Mouse (Mus musculus) C2C12 (cell line): ENCODE measurements around the gene Tubgcp2.

Source experiments
- CEBPB ChIP-seq: IDR thresholded peaks from one replicate; pipeline ENCODE4 v1.6.1; 2011; ENCODE audit warnings: low read depth, mild to moderate bottlenecking, control low read depth, moderate library complexity
- CTCF ChIP-seq: IDR thresholded peaks from one replicate; pipeline ENCODE4 v1.5.1; 2011; ENCODE audit not compliant: control insufficient read depth, insufficient read depth, insufficient read length
- FOSL1 ChIP-seq: IDR thresholded peaks from one replicate; pipeline ENCODE4 v1.8.0; 2011; ENCODE audit warnings: mild to moderate bottlenecking, low read length; ENCODE audit not compliant: poor library complexity, insufficient read depth, severe bottlenecking
- MAX ChIP-seq: IDR thresholded peaks from one replicate; pipeline ENCODE4 v1.6.1; 2011; ENCODE audit warnings: mild to moderate bottlenecking, control low read depth
- MYOD1 ChIP-seq: IDR thresholded peaks from one replicate; pipeline ENCODE4 v1.6.1; 2011; ENCODE audit warnings: low read depth; ENCODE audit not compliant: control insufficient read depth, insufficient read length
- USF1 ChIP-seq: IDR thresholded peaks from one replicate; pipeline ENCODE4 v1.6.1; 2011; ENCODE audit warnings: low read depth, mild to moderate bottlenecking, control low read depth, moderate library complexity

DNA sequence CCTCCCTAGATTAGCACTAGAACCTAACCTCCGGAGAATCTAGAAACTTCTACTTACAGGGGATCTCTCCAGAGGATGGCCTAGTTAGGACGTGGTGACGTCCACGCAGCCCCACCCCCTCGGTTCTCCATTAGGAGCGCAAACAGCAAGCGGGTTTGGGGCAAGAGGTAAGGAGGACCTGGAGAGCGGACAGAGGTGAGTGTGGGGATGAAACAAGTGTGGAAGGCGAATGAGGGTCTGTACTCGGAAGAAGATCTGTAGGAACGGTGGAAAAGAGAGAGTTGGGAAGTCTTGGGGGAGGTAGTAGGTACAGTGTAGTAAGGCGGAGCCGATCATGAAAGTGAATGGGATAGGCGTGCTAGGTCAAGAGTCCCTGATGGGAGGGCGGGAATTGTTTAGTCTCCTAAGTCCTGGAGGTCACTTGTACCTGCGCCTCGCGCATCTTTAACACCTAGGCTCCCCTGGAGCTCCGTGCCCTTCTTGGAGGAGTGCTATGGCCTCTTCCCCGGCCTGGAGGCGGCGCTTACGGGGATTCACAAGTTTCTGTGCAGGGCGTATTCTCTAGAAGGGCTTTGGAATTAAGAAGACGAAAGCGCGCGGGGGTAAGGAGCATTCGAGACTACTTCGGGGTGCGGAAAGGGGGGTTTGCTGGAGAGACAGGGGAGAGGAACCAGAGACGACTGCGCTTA lies 86.0 kb downstream of the Tubgcp2 start:
- TF ChIP-seq CTCF (no peak), FOSL1 (no peak), MYOD1 (no peak), CEBPB (no peak), MAX (no peak), USF1 (no peak)
